Mouse (Mus musculus) bone marrow macrophage, adult 2 months (primary cell): ENCODE data around the gene Zzz3. TPM values are rescaled to one million over a fixed set of nuclear protein-coding genes. Genes with fewer than 3 reads are reported as not detected.

ENCODE experiments used
- H3K27ac ChIP-seq: 2 replicates; pipeline ENCODE4 v1.5.1; 2012; ENCODE audit warnings: low read depth, low read length; ENCODE audit not compliant: insufficient read depth
- H3K4me1 ChIP-seq: 2 replicates; pipeline ENCODE4 v1.6.1; 2012; ENCODE audit warnings: low read length; ENCODE audit not compliant: control insufficient read depth, insufficient read depth
- H3K4me3 ChIP-seq: 2 replicates; pipeline ENCODE4 v1.5.1; 2012; ENCODE audit warnings: mild to moderate bottlenecking, low read length, moderate library complexity; ENCODE audit not compliant: insufficient read depth
- CTCF ChIP-seq: IDR thresholded peaks from 2 replicates; pipeline ENCODE4 v1.5.1; 2012; ENCODE audit warnings: low read depth, mild to moderate bottlenecking, low read length, moderate library complexity
- POLR2A ChIP-seq: IDR thresholded peaks from 2 replicates; pipeline ENCODE4 v1.6.1; 2012; ENCODE audit warnings: mild to moderate bottlenecking, low read depth, low read length, borderline replicate concordance
- polyA plus RNA-seq: library from polyadenylated mRNA; stranded (reverse); fragments of >200 nt; gene quantifications from 2 replicates; pipeline ENCODE4 v1.2.4, GENCODE M21; 2012; ENCODE audit not compliant: missing spikeins, insufficient read depth, insufficient read length

The Zzz3 gene
- polyA plus RNA-seq, 1 experiment = 40.5 TPM

- H3K4me3 ChIP-seq = no peak overlapping the region
- peaks cover 10% of the 10 kb centered on the region for H3K4me1 ChIP-seq
- no peak overlapping the region for H3K27ac ChIP-seq
- TF ChIP-seq CTCF = no peak
- TF ChIP-seq POLR2A = no peak
These were observed 66.8 kb downstream of the Zzz3 start for GRCm38 (mm10) chr3:152462038-152462547.

DNA sequence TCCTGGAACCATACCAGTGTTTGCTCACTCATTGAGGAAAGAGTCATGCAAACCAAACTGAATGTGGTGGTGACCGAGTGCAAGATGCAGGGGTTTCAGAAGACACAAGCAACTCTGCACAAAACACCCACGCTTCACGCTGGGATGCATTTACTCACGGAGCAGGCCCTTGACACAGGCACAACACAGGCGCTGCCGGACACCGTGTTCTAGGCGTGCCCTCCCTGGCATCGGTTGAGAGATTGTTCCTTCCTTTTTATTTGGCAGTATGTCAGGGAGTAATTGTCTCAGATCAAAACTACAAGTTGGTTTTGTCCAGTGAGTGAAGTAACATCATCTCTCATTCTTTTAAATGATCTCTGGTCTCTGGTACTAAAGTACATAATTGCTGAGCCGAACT lies 67.6 kb downstream of the Zzz3 start:
- TF ChIP-seq POLR2A = no peak
- no peak for TF ChIP-seq CTCF
- no peak overlapping the region for H3K27ac ChIP-seq
- peaks cover 10% of the 10 kb centered on the region for H3K4me1 ChIP-seq
- H3K4me3 ChIP-seq = no peak overlapping the region

GRCm38 (mm10) chr3:152464462-152464861 lies 69.2 kb downstream of the Zzz3 start:
- TF ChIP-seq POLR2A = no peak
- TF ChIP-seq CTCF = no peak
- Histone ChIP-seq H3K4me3 (no peak overlapping the region), H3K27ac (no peak overlapping the region), H3K4me1 (peaks cover 14% of the 10 kb centered on the region)

DNA sequence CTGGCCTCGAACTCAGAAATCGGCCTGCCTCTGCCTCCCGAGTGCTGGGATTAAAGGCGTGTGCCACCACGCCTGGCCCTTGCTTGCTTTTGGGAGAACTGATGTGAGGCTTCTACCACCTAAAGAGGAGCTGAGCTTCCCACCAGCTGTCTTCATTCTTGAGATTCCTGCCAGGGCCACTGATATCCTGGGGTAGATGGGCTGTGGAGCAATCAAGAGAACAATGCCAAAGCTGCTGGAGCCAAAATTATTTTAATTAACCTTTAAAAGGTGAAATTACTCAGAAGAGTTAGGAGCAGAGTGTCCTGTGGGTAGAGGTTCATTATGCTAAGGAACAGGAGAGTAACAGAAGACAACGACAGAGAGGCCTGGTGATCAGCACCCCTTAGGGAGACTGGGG lies 70.1 kb downstream of the Zzz3 start:
- H3K27ac ChIP-seq = no peak overlapping the region
- no peak overlapping the region for H3K4me3 ChIP-seq
- TF ChIP-seq POLR2A (no peak), CTCF (no peak)
- H3K4me1 ChIP-seq = peaks cover 16% of the 10 kb centered on the region

GRCm38 (mm10) chr3:152466849-152467248 lies 71.6 kb downstream of the Zzz3 start:
- no peak overlapping the region for H3K27ac ChIP-seq
- TF ChIP-seq POLR2A (no peak), CTCF (no peak)
- no peak overlapping the region for H3K4me3 ChIP-seq
- peaks cover 16% of the 10 kb centered on the region for H3K4me1 ChIP-seq

DNA sequence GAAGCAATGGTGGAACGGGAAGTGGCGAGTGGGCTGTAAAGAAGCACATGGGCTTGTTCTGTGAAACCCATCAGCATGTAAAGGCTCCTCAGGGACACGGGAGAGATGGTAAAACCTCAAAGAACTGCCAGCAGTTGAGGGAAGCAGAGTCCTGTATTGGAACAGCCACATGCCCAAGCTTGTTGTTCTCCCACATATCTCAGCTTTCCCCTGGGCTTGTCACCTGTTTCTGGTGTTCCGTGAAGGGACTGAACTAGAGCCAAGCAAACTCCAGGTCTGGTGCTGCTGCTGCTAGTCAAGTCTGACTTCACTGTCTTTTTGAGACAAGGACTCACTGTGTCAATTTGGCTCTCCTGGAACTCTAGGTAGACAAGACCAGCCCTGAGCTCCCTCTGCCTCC lies 72.0 kb downstream of the Zzz3 start:
- TF ChIP-seq CTCF = no peak
- TF ChIP-seq POLR2A = no peak
- no peak overlapping the region for H3K4me3 ChIP-seq
- H3K4me1 ChIP-seq = peaks cover 16% of the 10 kb centered on the region
- H3K27ac ChIP-seq = no peak overlapping the region

- H3K27ac ChIP-seq = no peak overlapping the region
- no peak for TF ChIP-seq POLR2A
- no peak for TF ChIP-seq CTCF
- H3K4me1 ChIP-seq = peaks cover 16% of the 10 kb centered on the region
- H3K4me3 ChIP-seq = no peak overlapping the region
These were observed 72.8 kb downstream of the Zzz3 start for GRCm38 (mm10) chr3:152468032-152468431.

DNA sequence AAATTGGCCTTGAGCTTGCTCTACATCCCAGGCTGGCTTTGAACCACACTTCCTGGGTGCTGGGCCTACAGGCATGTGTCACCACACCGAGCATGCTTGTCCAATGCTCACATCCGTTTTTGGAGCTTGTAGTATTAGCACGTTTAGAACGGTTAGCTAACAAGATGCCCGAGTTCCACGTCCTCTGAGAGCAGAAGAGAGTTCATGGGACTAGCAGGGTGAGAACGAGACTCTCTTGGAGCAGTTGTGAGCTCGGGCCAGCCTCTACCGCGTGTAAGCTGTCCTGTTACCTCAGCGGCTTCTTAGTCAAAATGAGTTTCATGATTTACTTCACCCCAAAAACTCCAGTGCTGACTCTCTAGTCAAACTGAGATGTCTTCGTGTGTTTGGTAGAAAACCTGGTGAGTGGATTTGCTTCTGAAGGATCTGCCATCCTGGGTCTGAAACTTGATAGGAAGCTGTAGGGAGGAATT lies 73.3 kb downstream of the Zzz3 start:
- no peak overlapping the region for H3K27ac ChIP-seq
- H3K4me1 ChIP-seq = peaks cover 15% of the 10 kb centered on the region
- no peak for TF ChIP-seq POLR2A
- no peak for TF ChIP-seq CTCF
- no peak overlapping the region for H3K4me3 ChIP-seq

DNA sequence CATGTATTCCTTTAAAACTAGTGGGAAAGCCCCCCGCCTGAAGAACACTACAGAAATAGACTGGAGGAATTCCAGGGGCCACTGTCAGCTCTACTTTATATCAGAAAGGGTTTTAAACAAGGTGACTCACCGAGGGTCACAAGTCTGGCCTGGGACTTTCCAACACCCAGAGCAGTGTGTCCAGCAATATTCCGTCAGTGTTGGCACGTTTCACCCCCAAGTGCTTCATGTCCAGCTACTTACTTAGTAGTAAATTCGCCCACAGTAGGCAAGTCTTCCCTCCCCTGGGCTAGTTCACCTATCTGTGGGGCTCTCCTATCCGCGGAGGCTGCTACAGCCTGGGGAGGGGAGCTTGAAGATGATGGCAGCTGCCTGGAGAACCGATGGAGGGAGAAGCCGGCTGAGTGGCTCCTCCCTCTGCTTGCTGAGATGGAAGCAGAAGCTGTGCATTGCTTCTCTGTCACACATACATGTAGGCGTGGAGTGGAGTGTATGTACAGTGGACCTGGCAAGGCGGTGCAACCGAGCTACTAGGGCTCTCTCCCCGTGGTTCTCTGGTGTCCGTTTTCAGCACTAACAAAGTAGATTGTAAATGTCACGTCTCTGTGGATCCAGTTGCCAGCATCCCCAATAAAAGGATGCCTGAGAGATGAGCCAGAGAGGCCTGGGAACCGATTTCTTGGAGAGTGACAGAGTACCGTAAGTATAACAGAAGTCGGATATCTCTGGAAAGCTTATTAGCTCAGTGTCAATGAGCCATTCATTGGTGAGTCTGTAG lies 74.3 kb downstream of the Zzz3 start:
- H3K4me1 ChIP-seq = peaks cover 7% of the 10 kb centered on the region
- no peak overlapping the region for H3K27ac ChIP-seq
- TF ChIP-seq POLR2A = no peak
- TF ChIP-seq CTCF = no peak
- H3K4me3 ChIP-seq = no peak overlapping the region

GRCm38 (mm10) chr3:152470347-152470746 lies 75.1 kb downstream of the Zzz3 start:
- H3K4me1 ChIP-seq = peaks cover 9% of the 10 kb centered on the region
- no peak for TF ChIP-seq POLR2A
- no peak for TF ChIP-seq CTCF
- H3K4me3 ChIP-seq = no peak overlapping the region
- no peak overlapping the region for H3K27ac ChIP-seq
